Mouse (Mus musculus) bone marrow macrophage, adult 2 months (primary cell): ENCODE data around the gene Unc45a.

Experiments used
- CTCF ChIP-seq: IDR thresholded peaks from 2 replicates; pipeline ENCODE4 v1.5.1; 2012; ENCODE audit warnings: low read depth, mild to moderate bottlenecking, low read length, moderate library complexity
- POLR2A ChIP-seq: IDR thresholded peaks from 2 replicates; pipeline ENCODE4 v1.6.1; 2012; ENCODE audit warnings: mild to moderate bottlenecking, low read depth, low read length, borderline replicate concordance

DNA sequence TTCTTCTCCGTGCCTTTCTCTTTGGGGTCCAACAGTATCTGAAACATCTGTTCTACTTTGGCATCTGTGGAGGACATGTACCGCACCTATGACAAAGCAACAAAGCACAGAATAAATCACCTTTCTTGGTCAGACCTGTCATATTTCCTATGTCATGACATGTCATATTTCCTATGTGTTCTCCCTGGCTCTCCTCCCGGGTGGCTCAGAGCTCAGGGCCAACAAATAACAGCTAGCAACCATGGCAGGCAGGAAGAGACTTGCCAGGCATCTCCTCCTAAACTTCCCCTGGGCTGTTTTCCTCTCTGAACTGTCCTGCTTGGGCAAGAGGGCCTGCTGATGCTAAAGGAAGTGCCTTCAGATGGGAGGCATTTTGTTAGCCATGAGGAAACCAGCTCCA, 3.9 kb downstream of the Unc45a start:
- TF ChIP-seq CTCF = no peak
- TF ChIP-seq POLR2A = no peak
